Mouse (Mus musculus): ENCODE measurements around the gene Kcnj1.

Gene Kcnj1

GRCm38 (mm10) chr9:32372202-32372601 lies at the start of gene Kcnj1:
Kcnj1 (plus strand) TSS chr9:32372493.
- peak; percentile 46 for DNase-seq

- DNase-seq = no peak
Observed at GRCm38 (mm10) chr9:32323610-32324009, 48.7 kb upstream of the Kcnj1 start.

- no peak for DNase-seq
Observed at GRCm38 (mm10) chr9:32328777-32329176, 43.5 kb upstream of the Kcnj1 start.

GRCm38 (mm10) chr9:32331162-32331561 lies 41.1 kb upstream of the Kcnj1 start:
- DNase-seq = no peak

- no peak for DNase-seq
Observed at GRCm38 (mm10) chr9:32335389-32336150, 36.7 kb upstream of the Kcnj1 start.

- no peak for DNase-seq
Observed at GRCm38 (mm10) chr9:32340831-32341230, 31.5 kb upstream of the Kcnj1 start.

GRCm38 (mm10) chr9:32342929-32343328 lies 29.4 kb upstream of the Kcnj1 start:
- no peak for DNase-seq

- DNase-seq = no peak
Observed at GRCm38 (mm10) chr9:32344051-32344450, 28.2 kb upstream of the Kcnj1 start, which contains the start of gene Kcnj5. Kcnj5 (minus strand) TSS chr9:32344350.

- DNase-seq = no peak
Observed at GRCm38 (mm10) chr9:32344489-32344888, 27.8 kb upstream of the Kcnj1 start.

GRCm38 (mm10) chr9:32348096-32348495 lies 24.2 kb upstream of the Kcnj1 start:
- DNase-seq = no peak

GRCm38 (mm10) chr9:32349344-32349743 lies 22.9 kb upstream of the Kcnj1 start:
- DNase-seq = no peak

GRCm38 (mm10) chr9:32350332-32350731 lies 22.0 kb upstream of the Kcnj1 start:
- peak; percentile 83 for DNase-seq

GRCm38 (mm10) chr9:32360770-32361169 lies 11.5 kb upstream of the Kcnj1 start:
- no peak for DNase-seq

GRCm38 (mm10) chr9:32368812-32369211 lies 3.5 kb upstream of the Kcnj1 start:
- peak; percentile 69 for DNase-seq

- no peak for DNase-seq
Observed at GRCm38 (mm10) chr9:32369388-32369787, 2.9 kb upstream of the Kcnj1 start.

GRCm38 (mm10) chr9:32373656-32374055 lies 1.4 kb downstream of the Kcnj1 start:
- no peak for DNase-seq

GRCm38 (mm10) chr9:32376031-32376430 lies 3.7 kb downstream of the Kcnj1 start:
- DNase-seq = no peak

GRCm38 (mm10) chr9:32376863-32377590 lies 4.7 kb downstream of the Kcnj1 start:
- no peak for DNase-seq

GRCm38 (mm10) chr9:32384906-32385305 lies 12.6 kb downstream of the Kcnj1 start:
- peak; percentile 64 for DNase-seq

GRCm38 (mm10) chr9:32388120-32388519 lies 15.8 kb downstream of the Kcnj1 start:
- DNase-seq = no peak

- DNase-seq = no peak
Observed at GRCm38 (mm10) chr9:32391092-32391491, 18.8 kb downstream of the Kcnj1 start.

- DNase-seq = no peak
Observed at GRCm38 (mm10) chr9:32391701-32392100, 19.4 kb downstream of the Kcnj1 start.

GRCm38 (mm10) chr9:32392716-32393115 lies 20.4 kb downstream of the Kcnj1 start:
- DNase-seq = no peak

- DNase-seq = no peak
Observed at GRCm38 (mm10) chr9:32394761-32395161, 22.5 kb downstream of the Kcnj1 start.
